Mouse (Mus musculus) neural tube, embryonic 11.5 days (tissue): Measurements from ENCODE around the gene Axin1. TPM values are rescaled to one million over a fixed set of nuclear protein-coding genes. Genes with fewer than 3 reads are reported as not detected.
"Not testable (repeated sequence)": the region's sequence is repeated elsewhere in the genome, so short reads cannot be mapped to it uniquely, and the experiment has no call there.

Experiments
- ATAC-seq: fragments of 200-750 bp; cut with Nextera tagmentation; 2 replicates; pipeline ENCODE4 v1.8.0; 2017; ENCODE audit warnings: moderate number of reproducible peaks, mild to moderate bottlenecking, moderate TSS enrichment, moderate library complexity; ENCODE audit not compliant: insufficient read depth, low FRiP score, low TSS enrichment
- DNase-seq: peaks from one replicate; pipeline ENCODE4 v3.0.0-alpha.2; 2015; ENCODE audit warnings: low spot score
- H3K27ac ChIP-seq: fragments of 300-500 bp; sonication (generic); 2 replicates; pipeline ENCODE4 v1.5.1; 2014; ENCODE audit warnings: low read depth, mild to moderate bottlenecking, low read length
- H3K27me3 ChIP-seq: fragments of 300-500 bp; sonication (generic); 2 replicates; pipeline ENCODE4 v1.6.1; 2014; ENCODE audit warnings: mild to moderate bottlenecking, low read length, mixed read lengths; ENCODE audit not compliant: control insufficient read depth, insufficient read depth
- H3K36me3 ChIP-seq: fragments of 300-500 bp; sonication (generic); 2 replicates; pipeline ENCODE4 v1.6.1; 2014; ENCODE audit warnings: mild to moderate bottlenecking, low read length, moderate library complexity, mixed read lengths; ENCODE audit not compliant: control insufficient read depth, insufficient read depth
- H3K4me1 ChIP-seq: fragments of 300-500 bp; sonication (generic); 2 replicates; pipeline ENCODE4 v1.6.1; 2014; ENCODE audit warnings: low read length, mixed read lengths; ENCODE audit not compliant: control insufficient read depth, insufficient read depth
- H3K4me2 ChIP-seq: fragments of 300-500 bp; sonication (generic); 2 replicates; pipeline ENCODE4 v1.6.1; 2014; ENCODE audit warnings: low read depth, mild to moderate bottlenecking, moderate library complexity
- H3K4me3 ChIP-seq: fragments of 300-500 bp; sonication (generic); 2 replicates; pipeline ENCODE4 v1.5.1; 2014; ENCODE audit warnings: low read depth, low read length
- H3K9ac ChIP-seq: fragments of 300-500 bp; sonication (generic); 2 replicates; pipeline ENCODE4 v1.6.1; 2014; ENCODE audit warnings: mild to moderate bottlenecking, low read length
- H3K9me3 ChIP-seq: fragments of 300-500 bp; sonication (generic); 2 replicates; pipeline ENCODE4 v1.6.1; 2016; ENCODE audit warnings: low read length; ENCODE audit not compliant: control insufficient read depth
- WGBS: fragments of 180-500 bp; shearing (Covaris S2); extraction: QIAGEN DNeasy Blood & Tissue Kit; methylation state at CpG from one replicate; pipeline ENCODE4 v1.1.7; 2014; 5-methylcytosine and 5-hydroxymethylcytosine counted together
- polyA plus RNA-seq: library from polyadenylated mRNA; unstranded; fragments of >200 nt; fragmentation: Nextera tagmentation; extraction: Ambion mirVana; gene quantifications from 2 replicates; pipeline ENCODE4 v1.2.1, GENCODE M21; 2014

Gene Axin1
- 19.3 and 20.9 TPM in 2 replicates for polyA plus RNA-seq

DNA sequence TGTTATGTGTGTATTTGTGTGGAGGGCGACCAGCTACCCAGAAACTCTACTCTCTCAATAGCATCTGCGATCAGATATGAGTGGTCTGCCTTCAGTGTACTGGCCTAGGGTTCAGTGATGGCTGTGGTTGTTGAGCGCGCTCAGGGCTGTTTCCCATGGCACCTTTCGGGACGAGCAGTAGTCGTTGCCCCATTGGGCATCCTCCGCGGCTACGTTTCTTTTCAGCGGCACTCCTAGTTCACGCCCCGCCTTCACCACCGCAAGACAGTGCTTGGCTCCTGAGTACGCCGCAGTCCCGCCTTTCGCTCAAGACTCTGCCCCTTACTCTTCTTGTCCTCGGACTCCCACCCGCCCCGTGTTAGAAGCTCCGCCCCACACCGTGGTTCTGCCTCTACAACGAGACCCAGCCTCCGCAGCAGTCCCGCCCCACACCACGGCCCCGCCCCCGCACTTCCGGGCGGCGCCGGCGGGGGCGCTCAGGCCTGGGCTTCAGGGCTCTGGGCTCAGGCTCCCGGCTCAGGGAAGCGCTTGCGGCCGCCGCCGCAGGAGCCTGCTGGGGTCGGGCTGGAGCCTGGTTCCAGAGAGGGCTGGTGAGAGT, at the start of gene Axin1:
TSS of gene Axin1 (plus strand) at position 450 of the 598 bp plus-strand sequence.
- under 1% methylated on average over 42 of the region's 42 CpGs for WGBS
- Histone ChIP-seq H3K27me3 (no peaks in the 10 kb centered on the region), H3K9ac (peak within 1 kb of the TSS; percentile 97), H3K4me3 (peak within 1 kb of the TSS; percentile 97), H3K36me3 (no peaks in the 10 kb centered on the region; the same call in 1 of the 2 replicates), H3K27ac (peak within 1 kb of the TSS; percentile 94), H3K4me2 (peak within 1 kb of the TSS; percentile 73), H3K9me3 (no peaks in the 10 kb centered on the region), H3K4me1 (peaks cover 10% of the 10 kb centered on the region)
- DNase-seq (peak; percentile 100), ATAC-seq (peak; percentile 96)

- H3K27ac ChIP-seq = 0 out of 2 replicates have a peak within 1 kb of the TSS, but pooled peaks have one; percentile 34
Measured at GRCm38 (mm10) chr17:26089905-26090632, 48.4 kb upstream of the Axin1 start, which contains the start of gene Decr2. TSS of gene Decr2 (minus strand) at chr17:26090337.

GRCm38 (mm10) chr17:26094531-26095110, 43.9 kb upstream of the Axin1 start:
- 23% methylated on average over 9 of the region's 9 CpGs for WGBS
- no peaks in the 10 kb centered on the region for H3K27me3 ChIP-seq
- peaks cover 3% of the 10 kb centered on the region; the same call in 1 of the 2 replicates for H3K4me1 ChIP-seq
- peak overlapping the region; percentile 89 for H3K9ac ChIP-seq
- H3K9me3 ChIP-seq = no peaks in the 10 kb centered on the region
- ATAC-seq (no peak), DNase-seq (no peak)
- H3K4me2 ChIP-seq = peak overlapping the region; percentile 83
- peaks cover 2% of the 10 kb centered on the region; the same call in 1 of the 2 replicates for H3K36me3 ChIP-seq
- peak overlapping the region; percentile 59 for H3K4me3 ChIP-seq
- peak overlapping the region; percentile 75; the same call in 1 of the 2 replicates for H3K27ac ChIP-seq

More at GRCm38 (mm10) chr17:26089905-26090632, 48.4 kb upstream of the Axin1 start, which contains the start of gene Decr2:
- peak within 1 kb of the TSS; percentile 51 for H3K4me3 ChIP-seq
- DNase-seq (peak; percentile 88), ATAC-seq (0 out of 2 replicates have a peak, but pooled peaks have one; percentile 50)
- peaks cover 2% of the 10 kb centered on the region; the same call in 1 of the 2 replicates for H3K36me3 ChIP-seq
- H3K27me3 ChIP-seq = no peaks in the 10 kb centered on the region
- H3K4me1 ChIP-seq = peaks cover 3% of the 10 kb centered on the region; the same call in 1 of the 2 replicates
- WGBS = 3% methylated on average over 32 of the region's 32 CpGs
- peak within 1 kb of the TSS; percentile 72 for H3K9ac ChIP-seq
- H3K9me3 ChIP-seq = no peaks in the 10 kb centered on the region
- H3K4me2 ChIP-seq = peak within 1 kb of the TSS; percentile 83

DNA sequence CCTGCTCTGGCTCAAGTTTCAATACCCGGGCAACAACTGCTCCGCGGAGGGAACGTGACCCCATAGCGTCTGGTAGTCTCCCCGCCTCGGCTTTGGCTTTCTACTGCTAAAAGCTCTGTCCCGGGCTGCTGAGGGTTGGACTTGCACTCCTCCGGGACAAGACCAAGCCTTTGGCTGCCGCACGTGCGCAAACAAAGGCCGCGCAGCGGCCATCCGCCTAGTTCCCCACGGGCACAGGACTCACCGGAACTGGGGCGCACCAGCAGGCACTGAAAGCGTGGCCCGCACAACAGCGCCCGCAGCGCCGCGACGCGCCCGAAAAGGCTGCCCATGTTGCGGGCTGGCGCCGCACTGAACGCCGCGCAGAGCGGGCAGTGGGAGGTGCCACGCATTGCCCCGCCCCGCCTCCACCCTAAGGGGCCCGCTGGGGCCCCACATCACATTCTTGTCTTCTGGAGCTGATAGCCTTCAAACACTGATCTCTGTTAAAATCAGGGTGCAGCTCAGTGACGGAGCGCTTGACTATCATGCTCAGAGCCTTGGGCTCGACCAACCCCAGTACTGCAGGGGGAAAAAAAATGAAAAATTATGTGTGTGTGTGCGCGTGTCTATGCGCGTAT, 43.3 kb upstream of the Axin1 start, which contains the start of gene Nme4:
TSS of gene Nme4 (minus strand) at position 482 of the 620 bp plus-strand sequence.
- peak within 1 kb of the TSS; percentile 75 for H3K27ac ChIP-seq
- H3K27me3 ChIP-seq = no peaks in the 10 kb centered on the region
- H3K9ac ChIP-seq = peak within 1 kb of the TSS; percentile 89
- H3K4me3 ChIP-seq = peak within 1 kb of the TSS; percentile 59
- peak within 1 kb of the TSS; percentile 83 for H3K4me2 ChIP-seq
- ATAC-seq (peak; percentile 48), DNase-seq (peak; percentile 75)
- H3K36me3 ChIP-seq = peaks cover 2% of the 10 kb centered on the region; the same call in 1 of the 2 replicates
- WGBS = 4% methylated on average over 47 of the region's 47 CpGs
- H3K9me3 ChIP-seq = no peaks in the 10 kb centered on the region
- peaks cover 3% of the 10 kb centered on the region; the same call in 1 of the 2 replicates for H3K4me1 ChIP-seq

- Histone ChIP-seq H3K4me1 (peaks cover 3% of the 10 kb centered on the region; the same call in 1 of the 2 replicates), H3K9me3 (no peaks in the 10 kb centered on the region), H3K9ac (no peak overlapping the region), H3K27me3 (no peaks in the 10 kb centered on the region), H3K4me2 (no peak overlapping the region), H3K36me3 (no peaks in the 10 kb centered on the region), H3K27ac (no peak overlapping the region), H3K4me3 (no peak overlapping the region)
- no peak for DNase-seq
- 94% methylated on average over 7 of the region's 7 CpGs for WGBS
- ATAC-seq = no peak
Measured at GRCm38 (mm10) chr17:26098461-26098860, 40.0 kb upstream of the Axin1 start.

GRCm38 (mm10) chr17:26099316-26099715, 39.2 kb upstream of the Axin1 start:
- H3K36me3 ChIP-seq, DNase-seq, H3K4me1 ChIP-seq, H3K27ac ChIP-seq, H3K9me3 ChIP-seq, H3K9ac ChIP-seq, H3K27me3 ChIP-seq, H3K4me2 ChIP-seq, ATAC-seq, H3K4me3 ChIP-seq: not testable (repeated sequence)
- 69% methylated on average over 3 of the region's 3 CpGs for WGBS

GRCm38 (mm10) chr17:26100166-26100565, 38.3 kb upstream of the Axin1 start:
- Histone ChIP-seq H3K4me2 (no peak overlapping the region), H3K27me3 (no peaks in the 10 kb centered on the region), H3K4me3 (no peak overlapping the region), H3K4me1 (no peaks in the 10 kb centered on the region), H3K9me3 (no peaks in the 10 kb centered on the region), H3K36me3 (no peaks in the 10 kb centered on the region), H3K9ac (no peak overlapping the region), H3K27ac (no peak overlapping the region)
- 45% methylated on average over 2 of the region's 2 CpGs for WGBS
- ATAC-seq = no peak
- no peak for DNase-seq

- no peak overlapping the region for H3K4me3 ChIP-seq
- H3K9me3 ChIP-seq = no peaks in the 10 kb centered on the region
- 55% methylated on average over 3 of the region's 4 CpGs for WGBS
- H3K27me3 ChIP-seq = no peaks in the 10 kb centered on the region
- H3K4me2 ChIP-seq = no peak overlapping the region
- H3K4me1 ChIP-seq = no peaks in the 10 kb centered on the region
- H3K36me3 ChIP-seq = no peaks in the 10 kb centered on the region
- DNase-seq = no peak
- no peak for ATAC-seq
- H3K27ac ChIP-seq = no peak overlapping the region
- no peak overlapping the region for H3K9ac ChIP-seq
Measured at GRCm38 (mm10) chr17:26101478-26101877, 37.0 kb upstream of the Axin1 start.
